Comparison of ENCODE assay signal across 8 mouse cellular contexts in genomic region chr7:99381214-99382087, GRCm38 (mm10). TPM values are rescaled to one million over a fixed set of nuclear protein-coding genes. Genes with fewer than 3 reads are reported as not detected.
A peak's percentile ranks its signal among the peaks of the same experiment; 100 is the strongest.
DNase-seq lines count a peak whose midpoint lies in the region; ATAC-seq and TF ChIP-seq lines count a peak whose summit lies in the region.

TSS of gene Gdpd5 (plus strand) at chr7:99381414.

- peak; percentile 98 to 99 for DNase-seq in gastrocnemius, adult 8-10 months (ENCODE audit: low spot score in 2 of 2)
- peak; percentile 90 for DNase-seq in hindlimb bud, embryonic 11.5 days (ENCODE audit: extremely low spot score, low read depth, low spot score)
- peak; percentile 97 for DNase-seq in left cerebral cortex, adult 8-10 months (ENCODE audit: low spot score in 2 of 2)
- DNase-seq in right cerebral cortex, postnatal 10 days (ENCODE audit: low spot score in 2 of 2) = peak; percentile 98 to 99
- peak; percentile 100 for DNase-seq in urinary bladder, postnatal 25 days (ENCODE audit: low spot score)

- H3K36me3 ChIP-seq in megakaryocyte, embryonic 14.5 days (replicated peaks; ENCODE audit: low read length) = no peaks in the 10 kb centered on the region

- peak within 1 kb of the TSS; percentile 51 for H3K4me3 ChIP-seq in cortical plate, adult 2 months (ENCODE audit: insufficient read depth, low read length)
- H3K4me3 ChIP-seq in megakaryocyte, embryonic 14.5 days (replicated peaks) = peak within 1 kb of the TSS; percentile 93

- H3K9me3 ChIP-seq in megakaryocyte, embryonic 14.5 days = peaks cover 8% of the 10 kb centered on the region

- peak; percentile 77 for TF ChIP-seq POLR2A in cortical plate, adult 2 months (IDR thresholded peaks at IDR 0.05; ENCODE audit: extremely low read depth, insufficient read depth, low read length)

- H3K27ac ChIP-seq in cortical plate, adult 2 months (ENCODE audit: insufficient read depth, low read length) = peak within 1 kb of the TSS; percentile 85

- TF ChIP-seq CTCF in cortical plate, adult 2 months (IDR thresholded peaks at IDR 0.05; ENCODE audit: extremely low read depth, insufficient read depth, low read length) = no peak

- peaks cover 1% of the 10 kb centered on the region for H3K4me1 ChIP-seq in cortical plate, adult 2 months (ENCODE audit: control insufficient read depth, insufficient read depth, low read length)
- H3K4me1 ChIP-seq in megakaryocyte, embryonic 14.5 days = peaks cover 38% of the 10 kb centered on the region

- ATAC-seq in activated CD4-positive, CD25-positive, alpha-beta regulatory T cell, adult 4 months = peak; percentile 94

- peaks cover 98% of the 10 kb centered on the region for H3K27me3 ChIP-seq in megakaryocyte, embryonic 14.5 days (replicated peaks)

RNA-seq across cellular contexts. Expression of gene Gdpd5, which starts in this region (rescaled TPM):
- 10 to 100 TPM in 1 of 2 experiments, 1 to 10 TPM in 1; 9.7 to 14.7 TPM for polyA plus RNA-seq in activated CD4-positive, CD25-positive, alpha-beta regulatory T cell, adult 4 months (2017; shearing (Covaris generic))
- polyA plus RNA-seq in cortical plate, adult 2 months (2012; rRNA removed) = 31.0 and 33.8 TPM in 2 replicates
- 1 to 10 TPM; 5.0 to 5.9 (median 5.1) TPM for total RNA-seq in gastrocnemius, adult 8-10 months (2022)
- total RNA-seq in left cerebral cortex, adult 8-10 months (2022) = 10 to 100 TPM; 38.3 to 48.7 (median 40.9) TPM
- polyA plus RNA-seq in megakaryocyte, embryonic 14.5 days (2012; ENCODE audit: insufficient read depth, low replicate concordance) = 3.7 TPM in 1 of 2 replicates, not detected in the other

Comparison
In these comparisons a context has a peak if more than half of its experiments do, and no peak if none do; other contexts are left out.
1. Peak in every context shown above with its lines: DNase-seq, ATAC-seq, H3K4me3 ChIP-seq and H3K27ac ChIP-seq.
2. RNA of gene Gdpd5 (total RNA-seq): 38.3 to 48.7 TPM in left cerebral cortex, adult 8-10 months; 5.0 to 5.9 TPM in gastrocnemius, adult 8-10 months; every median in the first group is over 4 times any median in the second.